Mouse (Mus musculus): Measurements from ENCODE around the gene Cd3d.

GRCm38 (mm10) chr9:45015841-45016240 is 34.3 kb downstream of the Cd3d start:
- no peak for TF ChIP-seq CTCF (IDR thresholded peaks at IDR 0.05; ENCODE audit: low read depth, low read length)
- TF ChIP-seq POLR2A (IDR thresholded peaks at IDR 0.05; ENCODE audit: extremely low read depth, insufficient read depth, low read length), result no peak
